Mouse (Mus musculus) MEL (cell line): ENCODE measurements at regions not wholly inside any gene's neighbourhood (a gene's known extent, or its start where the extent isn't known, plus 50 kb on each side); places are given as distances from the start of the nearest gene placed in this dataset.

Experiments
- DNase-seq: peaks from one replicate; pipeline ENCODE4 v3.0.0; 2011; ENCODE audit warnings: low read depth, low spot score
- H3K27ac ChIP-seq: 2 replicates; pipeline ENCODE4 v1.5.1; 2012; ENCODE audit warnings: low read depth, mild to moderate bottlenecking, control low read depth, low read length, moderate library complexity; ENCODE audit not compliant: control insufficient read depth
- H3K27me3 ChIP-seq, 2 experiments: fragments of 150-350 bp in 1 of 2; sonication (generic) in 1 of 2; 2 replicates each; pipeline ENCODE4 v1.6.1; 2012; ENCODE audit warnings: low read length in 2 of 2, mild to moderate bottlenecking in 2 of 2, improper control_type of control experiment in 1 of 2, moderate library complexity in 1 of 2; ENCODE audit not compliant: insufficient read depth in 2 of 2, control insufficient read depth in 1 of 2
- H3K36me3 ChIP-seq, 2 experiments: 2 replicates each; pipeline ENCODE4 v1.6.1; 2012 to 2014; ENCODE audit warnings: low read length in 2 of 2, improper control_type of control experiment in 1 of 2, inconsistent platforms in 1 of 2, mild to moderate bottlenecking in 1 of 2; ENCODE audit not compliant: insufficient read depth in 2 of 2, control insufficient read depth in 1 of 2
- H3K4me1 ChIP-seq, 2 experiments: fragments of 150-350 bp in 1 of 2; sonication (generic) in 1 of 2; 2 replicates each; pipeline ENCODE4 v1.6.1; 2012; ENCODE audit warnings: low read length in 2 of 2, improper control_type of control experiment in 1 of 2, mild to moderate bottlenecking in 1 of 2; ENCODE audit not compliant: insufficient read depth in 2 of 2, control insufficient read depth in 1 of 2
- H3K4me3 ChIP-seq, 2 experiments: fragments of 150-350 bp in 1 of 2; sonication (generic) in 1 of 2; 2 replicates each; pipeline ENCODE4 v1.5.1; 2012; ENCODE audit warnings: low read depth in 2 of 2, low read length in 2 of 2, mild to moderate bottlenecking in 2 of 2, moderate library complexity in 2 of 2, control low read depth in 1 of 2, improper control_type of control experiment in 1 of 2; ENCODE audit not compliant: control insufficient read depth in 1 of 2, insufficient read depth in 1 of 2
- H3K79me2 ChIP-seq: 2 replicates; pipeline ENCODE4 v1.6.1; 2012; ENCODE audit warnings: mild to moderate bottlenecking, low read length, moderate library complexity; ENCODE audit not compliant: control insufficient read depth, poor library complexity, insufficient read depth
- H3K9ac ChIP-seq: 2 replicates; pipeline ENCODE4 v1.6.1; 2012; ENCODE audit warnings: low read depth, mild to moderate bottlenecking, control low read depth, low read length, moderate library complexity; ENCODE audit not compliant: control insufficient read depth, poor library complexity, severe bottlenecking
- H3K9me3 ChIP-seq: fragments of 150-350 bp; sonication (generic); replicated peaks from 2 replicates; pipeline ENCODE4 v1.6.1; 2012; ENCODE audit warnings: mild to moderate bottlenecking, low read length, improper control_type of control experiment, moderate library complexity; ENCODE audit not compliant: insufficient read depth
- EP300 ChIP-seq, 2 experiments: IDR thresholded peaks; 2 replicates each; pipeline ENCODE4 v1.6.1; 2011; ENCODE audit warnings: improper control_type of control experiment in 2 of 2, low read length in 2 of 2, low read depth in 1 of 2, mild to moderate bottlenecking in 1 of 2
- GATA1 ChIP-seq: IDR thresholded peaks from 2 replicates; pipeline ENCODE4 v1.6.1; 2011; ENCODE audit warnings: low read depth, low read length, improper control_type of control experiment
- MYB ChIP-seq: IDR thresholded peaks from 2 replicates; pipeline ENCODE4 v1.6.1; 2011; ENCODE audit warnings: mild to moderate bottlenecking, low read depth, low read length, improper control_type of control experiment
- RCOR1 ChIP-seq: IDR thresholded peaks from 2 replicates; pipeline ENCODE4 v1.6.1; 2012; ENCODE audit warnings: low read depth, mild to moderate bottlenecking, inconsistent platforms, low read length, improper control_type of control experiment
- TCF12 ChIP-seq: IDR thresholded peaks from 2 replicates; pipeline ENCODE4 v1.6.1; 2014; ENCODE audit warnings: low read depth, mild to moderate bottlenecking, inconsistent platforms, low read length, improper control_type of control experiment, moderate library complexity
- UBTF ChIP-seq: IDR thresholded peaks from 2 replicates; pipeline ENCODE4 v1.6.1; 2012; ENCODE audit warnings: low read depth, mild to moderate bottlenecking, inconsistent platforms, low read length, improper control_type of control experiment, moderate library complexity, borderline replicate concordance; ENCODE audit not compliant: insufficient read depth
- USF1 ChIP-seq: IDR thresholded peaks from 2 replicates; pipeline ENCODE4 v1.6.1; 2014; ENCODE audit warnings: low read depth, mild to moderate bottlenecking, inconsistent platforms, low read length, improper control_type of control experiment, moderate library complexity

GRCm38 (mm10) chr2:21018535-21018934, 49.9 kb upstream of the Arhgap21 start:
- peak; percentile 52; the same call in 1 of the 2 replicates for TF ChIP-seq MYB
- peak; percentile 76 to 85 for TF ChIP-seq EP300 (IDR thresholded peaks at IDR 0.05; ENCODE audit: low read depth in 1 of 2, low read length in 2 of 2)
- TF ChIP-seq RCOR1: no peak
- peak; percentile 76; the same call in 1 of the 2 replicates for TF ChIP-seq TCF12
- no peak for TF ChIP-seq USF1
- no peak for TF ChIP-seq UBTF
- peak; percentile 55 for TF ChIP-seq GATA1
- no peaks in the 10 kb centered on the region for H3K9me3 ChIP-seq
- no peak overlapping the region for H3K9ac ChIP-seq
- peaks cover 2 to 3% of the 10 kb centered on the region in 2 experiments; a peak in 1 of 4 replicates for H3K4me1 ChIP-seq
- H3K27ac ChIP-seq: no peak overlapping the region
- H3K27me3 ChIP-seq: no peaks in the 10 kb centered on the region
- no peak for DNase-seq
- H3K4me3 ChIP-seq: no peak overlapping the region
- no peaks in the 10 kb centered on the region; a peak in 1 of 4 replicates for H3K36me3 ChIP-seq
- H3K79me2 ChIP-seq: no peaks in the 10 kb centered on the region
